ENCODE assay signal across 12 mouse cellular contexts in the genomic region with DNA sequence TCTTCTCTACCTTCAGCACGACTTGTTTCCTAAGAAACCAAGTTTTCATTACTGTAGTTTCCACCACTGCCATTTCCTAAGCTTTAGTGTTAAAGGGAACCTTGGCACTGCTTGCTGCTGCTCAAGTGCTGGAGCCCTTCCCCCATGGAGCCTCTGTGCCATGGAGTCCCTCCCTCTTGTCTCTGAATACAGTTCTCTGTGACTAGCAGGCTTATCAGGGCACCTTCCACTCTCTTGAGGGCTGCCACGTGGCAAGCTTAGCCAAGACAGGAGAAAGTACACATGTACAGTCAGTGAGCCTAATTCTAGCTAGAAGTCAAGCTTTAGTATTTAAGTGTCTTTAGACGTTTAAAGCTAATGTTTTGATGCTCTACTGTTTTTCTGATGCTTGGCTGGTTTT.
A peak's percentile ranks its signal among the peaks of the same experiment; 100 is the strongest.
DNase-seq lines count a peak whose midpoint lies in the region; ATAC-seq and TF ChIP-seq lines count a peak whose summit lies in the region.
"Had no signal": no experiment of that assay in that cellular context is flagged by ENCODE, and none has a peak within 500 bp of the region (broad histone marks: within the 10 kb centered on the region; RNA-seq: fewer than 3 reads in every experiment).

No protein-coding gene starts in this region.

- DNase-seq in lung, adult 2 months, result peak; percentile 44
- peak; percentile 62 for DNase-seq in stomach, postnatal 0 days (ENCODE audit: low spot score)
- no peak for DNase-seq in urinary bladder, postnatal 10 days (ENCODE audit: low spot score)
- no peak for DNase-seq in spleen, adult 18-20 months
- no peak for DNase-seq in right cerebral cortex, postnatal 36 days (ENCODE audit: low spot score in 2 of 2)
- DNase-seq: cerebellum, postnatal 25 days; gastrocnemius, postnatal 36 days; kidney, adult 11 months had no signal

- WGBS in intestine, embryonic 16.5 days, result 66% methylated on average over 3 of the region's 3 CpGs
- WGBS in intestine, embryonic 15.5 days, result 79% methylated on average over 3 of the region's 3 CpGs
- WGBS in heart, embryonic 16.5 days, result 41% methylated on average over 3 of the region's 3 CpGs
- 63% methylated on average over 3 of the region's 3 CpGs for WGBS in lung, adult 2 months
- WGBS in stomach, postnatal 0 days, result 64% methylated on average over 3 of the region's 3 CpGs

- no peak overlapping the region for H3K4me3 ChIP-seq in intestine, embryonic 16.5 days (ENCODE audit: low read length)
- H3K4me3 ChIP-seq in intestine, embryonic 15.5 days (replicated peaks), result no peak overlapping the region
- no peak overlapping the region for H3K4me3 ChIP-seq in heart, embryonic 16.5 days (ENCODE audit: low read length)
- no peak overlapping the region for H3K4me3 ChIP-seq in lung, adult 2 months (replicated peaks; ENCODE audit: extremely low read depth, low read depth, low read length)
- H3K4me3 ChIP-seq in stomach, postnatal 0 days (ENCODE audit: low read depth, low read length), result no peak overlapping the region
- H3K4me3 ChIP-seq: limb, embryonic 15.5 days had no signal

- H3K36me3 ChIP-seq in intestine, embryonic 16.5 days (ENCODE audit: control insufficient read depth, insufficient read depth, low read length), result no peaks in the 10 kb centered on the region
- H3K36me3 ChIP-seq in intestine, embryonic 15.5 days, result 0 out of 2 replicates have a peak, but pooled peaks cover 3% of the 10 kb centered on the region
- H3K36me3 ChIP-seq in heart, embryonic 16.5 days (ENCODE audit: control insufficient read depth, insufficient read depth), result peaks cover 17% of the 10 kb centered on the region
- peaks cover 6% of the 10 kb centered on the region for H3K36me3 ChIP-seq in stomach, postnatal 0 days (ENCODE audit: control insufficient read depth, insufficient read depth, low read length)

- TF ChIP-seq CTCF in lung, adult 2 months (IDR thresholded peaks at IDR 0.05; ENCODE audit: insufficient read depth, low read length), result no peak
- TF ChIP-seq CTCF in stomach, postnatal 0 days (IDR thresholded peaks at IDR 0.05; ENCODE audit: low read depth), result no peak

- H3K9me3 ChIP-seq in intestine, embryonic 16.5 days (ENCODE audit: control insufficient read depth, low read length), result no peaks in the 10 kb centered on the region
- no peaks in the 10 kb centered on the region for H3K9me3 ChIP-seq in intestine, embryonic 15.5 days
- H3K9me3 ChIP-seq in heart, embryonic 16.5 days (replicated peaks; ENCODE audit: control insufficient read depth, low read length), result no peaks in the 10 kb centered on the region
- no peaks in the 10 kb centered on the region for H3K9me3 ChIP-seq in stomach, postnatal 0 days (ENCODE audit: control insufficient read depth, low read length)
- H3K9me3 ChIP-seq: limb, embryonic 15.5 days had no signal

- H3K4me1 ChIP-seq in intestine, embryonic 16.5 days (ENCODE audit: control insufficient read depth, insufficient read depth, low read length), result no peaks in the 10 kb centered on the region
- H3K4me1 ChIP-seq in intestine, embryonic 15.5 days (replicated peaks), result no peaks in the 10 kb centered on the region
- peaks cover 14% of the 10 kb centered on the region for H3K4me1 ChIP-seq in heart, embryonic 16.5 days (ENCODE audit: control insufficient read depth, insufficient read depth, low read length)
- no peaks in the 10 kb centered on the region for H3K4me1 ChIP-seq in lung, adult 2 months (ENCODE audit: control insufficient read depth, insufficient read depth, low read length)
- H3K4me1 ChIP-seq in stomach, postnatal 0 days (replicated peaks; ENCODE audit: control insufficient read depth, insufficient read depth), result no peaks in the 10 kb centered on the region
- H3K4me1 ChIP-seq: limb, embryonic 15.5 days had no signal

- no peak overlapping the region for H3K4me2 ChIP-seq in intestine, embryonic 16.5 days (ENCODE audit: low read depth, low read length)
- H3K4me2 ChIP-seq in intestine, embryonic 15.5 days (replicated peaks), result no peak overlapping the region
- no peak overlapping the region for H3K4me2 ChIP-seq in heart, embryonic 16.5 days (ENCODE audit: low read depth, low read length)
- H3K4me2 ChIP-seq in stomach, postnatal 0 days (replicated peaks; ENCODE audit: low read depth), result no peak overlapping the region
- H3K4me2 ChIP-seq: limb, embryonic 15.5 days had no signal

- H3K27ac ChIP-seq in intestine, embryonic 16.5 days (ENCODE audit: low read length), result no peak overlapping the region
- H3K27ac ChIP-seq in intestine, embryonic 15.5 days, result no peak overlapping the region
- peak overlapping the region; percentile 62 for H3K27ac ChIP-seq in heart, embryonic 16.5 days (ENCODE audit: low read length)
- no peak overlapping the region for H3K27ac ChIP-seq in stomach, postnatal 0 days (replicated peaks)
- H3K27ac ChIP-seq: limb, embryonic 15.5 days had no signal

- ATAC-seq in intestine, embryonic 16.5 days, result 0 out of 2 replicates have a peak, but pooled peaks have one; percentile 44
- ATAC-seq in intestine, embryonic 15.5 days, result no peak
- ATAC-seq in heart, embryonic 16.5 days (replicated peaks; ENCODE audit: extremely low read depth, insufficient read depth, low FRiP score), result peak; percentile 98
- peak; percentile 87 for ATAC-seq in stomach, postnatal 0 days (ENCODE audit: low FRiP score, low TSS enrichment)

- no peaks in the 10 kb centered on the region for H3K27me3 ChIP-seq in intestine, embryonic 16.5 days (replicated peaks; ENCODE audit: control insufficient read depth, insufficient read depth, low read length)
- H3K27me3 ChIP-seq in intestine, embryonic 15.5 days (replicated peaks), result no peaks in the 10 kb centered on the region
- no peaks in the 10 kb centered on the region for H3K27me3 ChIP-seq in heart, embryonic 16.5 days (ENCODE audit: control insufficient read depth, insufficient read depth, low read length)
- H3K27me3 ChIP-seq in stomach, postnatal 0 days (ENCODE audit: control insufficient read depth, insufficient read depth, low read length), result no peaks in the 10 kb centered on the region
- H3K27me3 ChIP-seq: limb, embryonic 15.5 days had no signal

- no peak overlapping the region for H3K9ac ChIP-seq in intestine, embryonic 16.5 days (ENCODE audit: low read depth, low read length)
- no peak overlapping the region for H3K9ac ChIP-seq in intestine, embryonic 15.5 days
- H3K9ac ChIP-seq in heart, embryonic 16.5 days (ENCODE audit: low read length), result no peak overlapping the region
- H3K9ac ChIP-seq in stomach, postnatal 0 days (ENCODE audit: low read length), result no peak overlapping the region
- H3K9ac ChIP-seq: limb, embryonic 15.5 days had no signal

- TF ChIP-seq EP300 in stomach, postnatal 0 days (optimal IDR thresholded peaks at IDR 0.05), result no peak

- no peak for TF ChIP-seq POLR2A in lung, adult 2 months (IDR thresholded peaks at IDR 0.05; ENCODE audit: borderline replicate concordance, extremely low read depth, low read depth, low read length)

Comparison
In these comparisons a context has a peak if more than half of its experiments do, and no peak if none do; other contexts are left out.
1. DNase-seq: peak in lung, adult 2 months (single experiment) and stomach, postnatal 0 days (single experiment); none in urinary bladder, postnatal 10 days (single experiment), spleen, adult 18-20 months (0 of 2) and right cerebral cortex, postnatal 36 days (0 of 2).